Mouse (Mus musculus): ENCODE measurements at regions not wholly inside any gene's neighbourhood (a gene's known extent, or its start where the extent isn't known, plus 50 kb on each side); places are given as distances from the start of the nearest gene placed in this dataset.

DNA sequence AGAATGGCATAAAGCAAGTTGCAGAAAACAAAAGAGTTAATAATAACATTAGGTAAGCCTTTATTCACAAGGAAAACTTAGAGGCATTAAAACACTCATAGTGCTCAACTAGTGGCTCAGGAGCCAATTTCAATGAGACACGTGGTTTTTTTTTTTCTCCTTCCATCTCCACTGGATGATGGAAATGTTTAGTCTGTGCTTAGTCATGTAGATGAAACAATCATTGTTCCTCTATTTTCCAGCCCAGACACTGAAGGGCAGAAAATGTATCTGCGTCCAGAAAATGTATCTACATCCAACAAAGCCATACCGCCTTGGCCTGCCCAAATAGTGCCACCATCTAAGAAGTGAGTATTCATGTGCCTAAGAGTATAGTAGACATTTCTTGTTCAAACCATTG is 184.0 kb downstream of the Btg1 start:
- no peak overlapping the region for H3K9ac ChIP-seq (ENCODE audit: low read depth, poor library complexity, severe bottlenecking)

DNA sequence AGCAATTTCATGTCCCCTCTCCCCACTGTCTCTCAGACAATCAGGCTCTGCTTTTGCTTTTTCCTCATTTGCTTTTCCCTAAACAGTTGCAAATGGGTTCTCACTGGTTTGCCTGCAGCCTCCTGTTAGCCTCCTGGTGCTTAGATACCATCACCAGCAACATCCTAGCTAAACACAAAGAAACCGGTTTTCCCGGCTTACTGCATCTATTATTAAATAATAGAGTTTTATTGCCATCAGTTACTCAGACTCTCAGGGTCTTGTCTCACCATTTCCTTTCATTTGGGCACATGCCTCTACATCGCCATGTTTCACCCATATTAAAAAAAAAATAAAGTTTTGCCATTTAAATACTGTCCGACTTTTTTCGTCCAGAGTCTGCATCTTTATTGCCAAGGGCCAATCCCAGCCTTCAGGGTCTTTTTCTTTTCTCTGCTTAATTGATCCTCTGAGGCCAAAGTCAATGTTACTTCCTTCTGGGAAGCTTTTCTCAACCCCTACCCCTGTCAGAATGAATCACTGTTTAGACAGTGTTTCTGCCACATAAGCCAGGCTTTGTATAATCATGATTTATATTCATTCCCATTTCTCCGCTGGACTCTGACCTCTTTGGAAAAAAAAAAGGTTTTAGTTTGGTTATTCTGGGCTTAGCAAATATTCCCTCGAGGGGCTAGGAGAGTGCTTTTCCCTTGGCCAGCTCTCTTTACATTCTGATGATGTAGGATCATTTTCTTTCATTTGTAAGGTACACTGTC is 187.4 kb downstream of the Btg1 start:
- Histone ChIP-seq H3K36me3 (ENCODE audit: control insufficient read depth, insufficient read depth, low read length, poor library complexity, severe bottlenecking) (no peaks in the 10 kb centered on the region), H3K4me1 (ENCODE audit: control insufficient read depth, insufficient read depth, low read length) (no peaks in the 10 kb centered on the region), H3K9ac (ENCODE audit: low read depth, poor library complexity, severe bottlenecking) (no peak overlapping the region), H3K9me3 (replicated peaks; ENCODE audit: control insufficient read depth, insufficient read depth, low read length, poor library complexity, severe bottlenecking) (no peaks in the 10 kb centered on the region), H3K27ac (ENCODE audit: insufficient read depth, low read length) (no peak overlapping the region), H3K27me3 (ENCODE audit: control insufficient read depth, insufficient read depth, low read length, poor library complexity, severe bottlenecking) (no peaks in the 10 kb centered on the region), H3K4me3 (ENCODE audit: low read depth, low read length) (no peak overlapping the region)
- TF ChIP-seq POLR2A (IDR thresholded peaks at IDR 0.05; ENCODE audit: insufficient read depth, low read length) (no peak), CTCF (IDR thresholded peaks at IDR 0.05; ENCODE audit: low read depth, low read length) (no peak), EP300 (IDR thresholded peaks at IDR 0.05; ENCODE audit: insufficient read depth, low read depth, low read length) (no peak)

More for the DNA sequence above, 184.0 kb downstream of the Btg1 start:
- Histone ChIP-seq H3K9me3 (replicated peaks; ENCODE audit: control insufficient read depth, insufficient read depth, low read length, poor library complexity, severe bottlenecking) (no peaks in the 10 kb centered on the region), H3K4me3 (ENCODE audit: low read depth, low read length) (no peak overlapping the region), H3K27ac (ENCODE audit: insufficient read depth, low read length) (no peak overlapping the region), H3K36me3 (ENCODE audit: control insufficient read depth, insufficient read depth, low read length, poor library complexity, severe bottlenecking) (no peaks in the 10 kb centered on the region), H3K4me1 (ENCODE audit: control insufficient read depth, insufficient read depth, low read length) (no peaks in the 10 kb centered on the region), H3K27me3 (ENCODE audit: control insufficient read depth, insufficient read depth, low read length, poor library complexity, severe bottlenecking) (no peaks in the 10 kb centered on the region)
- TF ChIP-seq POLR2A (IDR thresholded peaks at IDR 0.05; ENCODE audit: insufficient read depth, low read length) (no peak), CTCF (IDR thresholded peaks at IDR 0.05; ENCODE audit: low read depth, low read length) (no peak), EP300 (IDR thresholded peaks at IDR 0.05; ENCODE audit: insufficient read depth, low read depth, low read length) (no peak)

- Histone ChIP-seq H3K27me3 (ENCODE audit: control insufficient read depth, insufficient read depth, low read length, poor library complexity, severe bottlenecking) (no peaks in the 10 kb centered on the region), H3K4me1 (ENCODE audit: control insufficient read depth, insufficient read depth, low read length) (no peaks in the 10 kb centered on the region), H3K36me3 (ENCODE audit: control insufficient read depth, insufficient read depth, low read length, poor library complexity, severe bottlenecking) (no peaks in the 10 kb centered on the region), H3K9ac (ENCODE audit: low read depth, poor library complexity, severe bottlenecking) (no peak overlapping the region), H3K4me3 (ENCODE audit: low read depth, low read length) (no peak overlapping the region), H3K9me3 (replicated peaks; ENCODE audit: control insufficient read depth, insufficient read depth, low read length, poor library complexity, severe bottlenecking) (no peaks in the 10 kb centered on the region), H3K27ac (ENCODE audit: insufficient read depth, low read length) (no peak overlapping the region)
- no peak for TF ChIP-seq POLR2A (IDR thresholded peaks at IDR 0.05; ENCODE audit: insufficient read depth, low read length)
Measured at GRCm38 (mm10) chr10:96806579-96806978, 189.8 kb downstream of the Btg1 start.

- H3K27me3 ChIP-seq (ENCODE audit: control insufficient read depth, insufficient read depth, low read length, poor library complexity, severe bottlenecking) = no peaks in the 10 kb centered on the region
- TF ChIP-seq EP300 (IDR thresholded peaks at IDR 0.05; ENCODE audit: insufficient read depth, low read depth, low read length) (no peak), POLR2A (IDR thresholded peaks at IDR 0.05; ENCODE audit: insufficient read depth, low read length) (no peak), CTCF (IDR thresholded peaks at IDR 0.05; ENCODE audit: low read depth, low read length) (no peak)
- H3K9ac ChIP-seq (ENCODE audit: low read depth, poor library complexity, severe bottlenecking) = no peak overlapping the region
- no peak overlapping the region for H3K27ac ChIP-seq (ENCODE audit: insufficient read depth, low read length)
- H3K36me3 ChIP-seq (ENCODE audit: control insufficient read depth, insufficient read depth, low read length, poor library complexity, severe bottlenecking) = no peaks in the 10 kb centered on the region
- no peaks in the 10 kb centered on the region for H3K4me1 ChIP-seq (ENCODE audit: control insufficient read depth, insufficient read depth, low read length)
- H3K4me3 ChIP-seq (ENCODE audit: low read depth, low read length) = no peak overlapping the region
- no peaks in the 10 kb centered on the region for H3K9me3 ChIP-seq (replicated peaks; ENCODE audit: control insufficient read depth, insufficient read depth, low read length, poor library complexity, severe bottlenecking)
Measured at GRCm38 (mm10) chr10:96821852-96822251, 205.0 kb downstream of the Btg1 start.

DNA sequence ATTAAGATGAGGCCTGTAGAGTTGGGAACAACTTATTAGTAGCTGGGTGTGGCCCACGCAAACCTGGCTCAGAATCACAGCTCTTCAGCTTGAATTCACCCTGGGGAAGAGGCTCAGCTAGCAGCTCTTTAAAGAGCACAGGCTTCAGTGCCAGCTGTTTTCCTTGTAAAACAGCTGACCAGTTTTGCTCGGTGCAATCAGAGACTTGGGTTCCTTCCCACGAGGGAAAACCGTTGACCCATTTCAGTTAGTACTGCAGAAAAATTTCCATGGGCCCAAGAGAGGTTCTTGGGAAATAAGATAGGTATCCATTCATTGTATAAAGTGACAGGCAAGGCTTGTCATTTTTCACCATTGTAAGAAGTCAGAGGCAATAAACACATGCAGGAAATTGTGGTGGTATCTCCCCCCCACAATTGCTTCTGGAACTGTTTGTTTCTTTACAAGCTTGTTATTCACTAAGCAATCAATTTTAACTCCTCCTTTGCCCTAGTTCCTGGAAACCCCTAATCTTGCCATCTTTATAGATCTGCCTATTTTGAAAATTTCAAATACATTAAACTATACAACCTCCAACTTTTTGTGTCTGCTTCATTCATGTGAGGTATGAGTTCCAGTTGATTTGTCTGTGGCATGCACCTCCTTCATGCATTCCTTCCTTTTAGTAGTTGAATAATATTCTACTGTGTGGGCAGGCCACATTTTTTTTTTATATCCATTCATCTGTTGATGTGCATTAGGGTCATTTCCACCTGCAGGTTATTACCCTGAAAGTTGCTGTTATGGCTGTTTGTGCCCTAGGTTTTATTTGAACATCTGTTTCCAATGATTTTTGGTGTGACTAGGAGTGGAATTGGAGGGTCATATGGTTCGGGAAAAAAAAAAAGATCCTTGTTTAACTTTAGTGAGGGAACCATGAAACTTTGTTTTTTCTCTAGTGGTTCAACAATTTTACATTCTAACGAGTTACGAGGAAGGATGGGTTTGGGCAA is 205.8 kb downstream of the Btg1 start:
- no peak overlapping the region for H3K27ac ChIP-seq (ENCODE audit: insufficient read depth, low read length)
- no peaks in the 10 kb centered on the region for H3K4me1 ChIP-seq (ENCODE audit: control insufficient read depth, insufficient read depth, low read length)
- no peaks in the 10 kb centered on the region for H3K9me3 ChIP-seq (replicated peaks; ENCODE audit: control insufficient read depth, insufficient read depth, low read length, poor library complexity, severe bottlenecking)
- H3K4me3 ChIP-seq (ENCODE audit: low read depth, low read length) = no peak overlapping the region
- H3K27me3 ChIP-seq (ENCODE audit: control insufficient read depth, insufficient read depth, low read length, poor library complexity, severe bottlenecking) = no peaks in the 10 kb centered on the region
- H3K9ac ChIP-seq (ENCODE audit: low read depth, poor library complexity, severe bottlenecking) = no peak overlapping the region
- H3K36me3 ChIP-seq (ENCODE audit: control insufficient read depth, insufficient read depth, low read length, poor library complexity, severe bottlenecking) = no peaks in the 10 kb centered on the region
- TF ChIP-seq POLR2A (IDR thresholded peaks at IDR 0.05; ENCODE audit: insufficient read depth, low read length) (no peak), CTCF (IDR thresholded peaks at IDR 0.05; ENCODE audit: low read depth, low read length) (no peak), EP300 (IDR thresholded peaks at IDR 0.05; ENCODE audit: insufficient read depth, low read depth, low read length) (no peak)
